Mouse (Mus musculus): ENCODE results near the gene C1qtnf9. TPM values are rescaled to one million over a fixed set of nuclear protein-coding genes. Genes with fewer than 3 reads are reported as not detected.
A peak's percentile ranks its signal among the peaks of the same experiment; 100 is the strongest.

C1qtnf9 gene
- polyA plus RNA-seq, 1 experiment from 2014 or later = not detected

GRCm38 (mm10) chr14:60743681-60744080, 24.3 kb upstream of the C1qtnf9 start:
- no peak overlapping the region for H3K4me2 ChIP-seq (ENCODE audit: low read length)
- no peak for ATAC-seq
- H3K9ac ChIP-seq (replicated peaks; ENCODE audit: low read depth, low read length) = no peak overlapping the region
- H3K27ac ChIP-seq (ENCODE audit: low read length) = no peak overlapping the region
- no peak overlapping the region for H3K4me3 ChIP-seq (replicated peaks; ENCODE audit: low read length)
- 68% methylated on average over 9 of the region's 9 CpGs for WGBS
- H3K4me1 ChIP-seq (replicated peaks; ENCODE audit: control insufficient read depth, insufficient read depth, low read length) = peaks cover 31% of the 10 kb centered on the region
- no peaks in the 10 kb centered on the region; the same call in 1 of the 2 replicates for H3K36me3 ChIP-seq (ENCODE audit: control insufficient read depth, insufficient read depth)
- no peaks in the 10 kb centered on the region for H3K9me3 ChIP-seq (ENCODE audit: control insufficient read depth, low read length)
- H3K27me3 ChIP-seq (replicated peaks; ENCODE audit: control insufficient read depth, insufficient read depth, low read length) = no peaks in the 10 kb centered on the region

- 83% methylated on average over 6 of the region's 6 CpGs for WGBS
- Histone ChIP-seq H3K36me3 (ENCODE audit: control insufficient read depth, insufficient read depth) (no peaks in the 10 kb centered on the region; the same call in 1 of the 2 replicates), H3K27ac (ENCODE audit: low read length) (no peak overlapping the region), H3K9me3 (ENCODE audit: control insufficient read depth, low read length) (no peaks in the 10 kb centered on the region), H3K4me1 (replicated peaks; ENCODE audit: control insufficient read depth, insufficient read depth, low read length) (peaks cover 22% of the 10 kb centered on the region), H3K4me3 (replicated peaks; ENCODE audit: low read length) (no peak overlapping the region), H3K27me3 (replicated peaks; ENCODE audit: control insufficient read depth, insufficient read depth, low read length) (no peaks in the 10 kb centered on the region), H3K9ac (replicated peaks; ENCODE audit: low read depth, low read length) (no peak overlapping the region), H3K4me2 (ENCODE audit: low read length) (no peak overlapping the region)
- no peak for ATAC-seq
Measured at GRCm38 (mm10) chr14:60745201-60745600, 22.7 kb upstream of the C1qtnf9 start.

- ATAC-seq = no peak
- H3K9ac ChIP-seq (replicated peaks; ENCODE audit: low read depth, low read length) = no peak overlapping the region
- H3K4me1 ChIP-seq (replicated peaks; ENCODE audit: control insufficient read depth, insufficient read depth, low read length) = peaks cover 13% of the 10 kb centered on the region
- no peaks in the 10 kb centered on the region; the same call in 1 of the 2 replicates for H3K36me3 ChIP-seq (ENCODE audit: control insufficient read depth, insufficient read depth)
- H3K9me3 ChIP-seq (ENCODE audit: control insufficient read depth, low read length) = no peaks in the 10 kb centered on the region
- H3K4me3 ChIP-seq (replicated peaks; ENCODE audit: low read length) = no peak overlapping the region
- H3K4me2 ChIP-seq (ENCODE audit: low read length) = no peak overlapping the region
- no peak overlapping the region for H3K27ac ChIP-seq (ENCODE audit: low read length)
- 97% methylated on average over 10 of the region's 10 CpGs for WGBS
- no peaks in the 10 kb centered on the region for H3K27me3 ChIP-seq (replicated peaks; ENCODE audit: control insufficient read depth, insufficient read depth, low read length)
Measured at GRCm38 (mm10) chr14:60746141-60746540, 21.8 kb upstream of the C1qtnf9 start.

DNA sequence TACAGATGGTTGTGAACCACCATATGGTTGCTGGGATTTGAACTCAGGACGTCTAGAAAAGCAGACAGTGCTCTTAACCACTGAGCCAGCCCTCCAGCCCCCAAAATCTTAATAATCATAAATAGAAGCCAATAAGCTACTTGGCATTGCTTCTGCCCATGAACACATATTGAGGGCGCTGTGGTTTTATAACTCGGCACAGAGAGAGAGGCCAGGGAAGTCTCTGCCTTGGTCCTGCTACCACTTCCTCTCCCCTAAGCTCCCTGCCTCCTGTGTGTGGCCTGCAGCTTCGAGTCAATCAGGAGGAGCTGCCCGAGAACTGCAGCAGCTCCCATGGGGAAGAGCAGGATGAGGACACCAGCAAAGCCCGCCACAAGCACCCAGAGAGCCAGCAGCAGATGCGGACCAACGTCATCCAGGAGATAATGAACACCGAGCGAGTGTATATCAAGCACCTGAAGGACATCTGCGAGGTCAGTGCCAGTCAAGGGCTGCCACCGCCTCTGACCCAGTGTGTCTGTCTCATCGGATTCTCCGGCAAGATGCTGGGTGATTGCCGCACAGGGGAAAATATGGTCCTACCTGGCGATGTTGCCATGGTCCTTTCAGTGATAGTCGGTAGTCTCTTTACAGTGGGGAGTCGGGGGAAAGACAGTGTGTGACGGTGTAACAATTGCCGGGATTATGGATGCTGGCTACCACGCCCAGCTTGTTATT, 20.6 kb upstream of the C1qtnf9 start:
- no peaks in the 10 kb centered on the region; the same call in 1 of the 2 replicates for H3K36me3 ChIP-seq (ENCODE audit: control insufficient read depth, insufficient read depth)
- peaks cover 1% of the 10 kb centered on the region for H3K4me1 ChIP-seq (replicated peaks; ENCODE audit: control insufficient read depth, insufficient read depth, low read length)
- H3K4me3 ChIP-seq (replicated peaks; ENCODE audit: low read length) = no peak overlapping the region
- no peak overlapping the region for H3K4me2 ChIP-seq (ENCODE audit: low read length)
- no peak for ATAC-seq
- H3K27ac ChIP-seq (ENCODE audit: low read length) = no peak overlapping the region
- no peak overlapping the region for H3K9ac ChIP-seq (replicated peaks; ENCODE audit: low read depth, low read length)
- no peaks in the 10 kb centered on the region for H3K9me3 ChIP-seq (ENCODE audit: control insufficient read depth, low read length)
- H3K27me3 ChIP-seq (replicated peaks; ENCODE audit: control insufficient read depth, insufficient read depth, low read length) = no peaks in the 10 kb centered on the region
- WGBS = 91% methylated on average over 21 of the region's 21 CpGs

DNA sequence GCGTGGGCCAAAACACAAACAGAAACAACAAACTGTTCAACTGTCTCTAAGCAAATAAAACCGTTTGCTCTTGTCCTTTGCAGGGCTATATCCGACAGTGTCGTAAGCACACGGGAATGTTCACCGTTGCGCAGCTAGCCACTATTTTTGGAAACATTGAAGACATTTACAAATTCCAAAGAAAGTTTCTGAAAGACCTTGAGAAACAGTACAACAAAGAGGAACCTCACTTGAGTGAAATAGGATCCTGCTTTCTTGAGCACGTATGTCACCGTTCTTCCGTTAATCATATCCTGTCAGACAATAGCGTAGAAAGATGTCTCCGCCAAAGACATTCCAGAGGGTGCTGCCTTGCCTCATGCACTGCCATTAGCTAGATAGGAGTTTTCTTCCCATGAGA, 18.1 kb upstream of the C1qtnf9 start:
- H3K4me1 ChIP-seq (replicated peaks; ENCODE audit: control insufficient read depth, insufficient read depth, low read length) = peaks cover 14% of the 10 kb centered on the region
- 86% methylated on average over 12 of the region's 12 CpGs for WGBS
- no peaks in the 10 kb centered on the region for H3K9me3 ChIP-seq (ENCODE audit: control insufficient read depth, low read length)
- no peaks in the 10 kb centered on the region; the same call in 1 of the 2 replicates for H3K36me3 ChIP-seq (ENCODE audit: control insufficient read depth, insufficient read depth)
- no peak for ATAC-seq
- no peaks in the 10 kb centered on the region for H3K27me3 ChIP-seq (replicated peaks; ENCODE audit: control insufficient read depth, insufficient read depth, low read length)
- H3K9ac ChIP-seq (replicated peaks; ENCODE audit: low read depth, low read length) = no peak overlapping the region
- no peak overlapping the region for H3K4me3 ChIP-seq (replicated peaks; ENCODE audit: low read length)
- H3K27ac ChIP-seq (ENCODE audit: low read length) = no peak overlapping the region
- no peak overlapping the region for H3K4me2 ChIP-seq (ENCODE audit: low read length)

DNA sequence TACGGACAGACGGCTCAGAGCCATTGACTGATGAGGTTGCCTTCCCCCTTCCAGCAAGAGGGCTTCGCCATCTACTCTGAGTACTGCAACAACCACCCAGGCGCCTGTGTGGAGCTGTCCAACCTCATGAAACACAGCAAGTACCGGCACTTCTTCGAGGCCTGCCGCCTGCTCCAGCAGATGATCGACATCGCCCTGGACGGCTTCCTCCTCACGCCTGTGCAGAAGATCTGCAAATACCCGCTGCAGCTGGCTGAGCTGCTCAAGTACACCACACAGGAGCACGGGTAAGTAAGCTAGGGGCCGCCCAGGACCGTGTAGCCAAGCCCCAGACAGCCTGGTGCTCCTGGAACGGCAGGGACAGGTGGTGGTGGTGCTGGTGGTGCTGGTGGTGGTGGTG, 16.4 kb upstream of the C1qtnf9 start:
- no peak for ATAC-seq
- no peak overlapping the region for H3K4me2 ChIP-seq (ENCODE audit: low read length)
- H3K9me3 ChIP-seq (ENCODE audit: control insufficient read depth, low read length) = no peaks in the 10 kb centered on the region
- no peak overlapping the region for H3K27ac ChIP-seq (ENCODE audit: low read length)
- no peak overlapping the region for H3K9ac ChIP-seq (replicated peaks; ENCODE audit: low read depth, low read length)
- H3K36me3 ChIP-seq (ENCODE audit: control insufficient read depth, insufficient read depth) = no peaks in the 10 kb centered on the region; the same call in 1 of the 2 replicates
- peaks cover 14% of the 10 kb centered on the region for H3K4me1 ChIP-seq (replicated peaks; ENCODE audit: control insufficient read depth, insufficient read depth, low read length)
- H3K27me3 ChIP-seq (replicated peaks; ENCODE audit: control insufficient read depth, insufficient read depth, low read length) = no peaks in the 10 kb centered on the region
- H3K4me3 ChIP-seq (replicated peaks; ENCODE audit: low read length) = no peak overlapping the region
- 95% methylated on average over 16 of the region's 16 CpGs for WGBS

DNA sequence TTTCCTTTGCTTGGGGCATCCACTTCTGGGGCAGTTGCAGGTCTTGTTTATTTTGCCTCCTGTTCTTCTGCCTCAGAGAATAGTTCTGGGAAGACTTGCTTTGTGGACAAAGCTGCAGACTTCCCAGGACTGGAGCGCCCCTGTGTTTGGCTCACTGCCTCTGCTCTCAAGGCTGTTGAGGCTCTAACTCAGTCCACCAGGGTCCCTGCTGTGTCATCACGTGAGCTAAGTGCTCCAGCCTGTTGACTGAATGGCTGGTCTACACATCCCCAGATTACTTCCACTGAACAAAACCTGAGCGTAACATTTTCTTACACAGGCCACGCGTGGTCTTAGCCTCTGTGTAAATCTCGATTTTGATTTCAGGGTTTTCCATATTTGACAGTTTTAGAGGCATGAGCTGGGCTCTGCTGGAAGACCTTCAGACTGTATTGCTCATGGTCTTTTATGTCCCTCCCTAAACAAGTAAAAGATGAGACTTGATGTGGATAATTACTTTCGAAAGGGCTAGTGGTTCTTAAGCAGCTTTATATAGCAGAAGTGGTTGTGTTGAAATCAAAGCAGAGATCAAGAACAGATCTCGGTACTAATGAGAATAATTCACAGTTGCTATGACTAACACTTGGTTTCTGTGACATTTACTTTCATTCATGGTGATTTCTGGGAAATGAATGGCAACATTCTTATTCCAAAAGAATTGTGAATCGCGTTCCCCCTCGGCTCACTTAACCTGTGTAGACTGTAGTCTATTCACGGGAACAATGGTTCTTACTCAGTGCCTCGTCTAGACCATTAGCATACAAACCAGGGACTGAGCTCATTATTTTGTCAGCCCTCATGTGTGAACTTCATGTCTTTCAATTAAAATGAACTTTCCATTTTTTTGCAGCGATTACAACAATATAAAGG, 14.8 kb upstream of the C1qtnf9 start:
- peak; percentile 87 for ATAC-seq
- 0 out of 2 replicates have a peak overlapping the region, but pooled peaks have one; percentile 1 for H3K4me3 ChIP-seq (replicated peaks; ENCODE audit: low read length)
- H3K4me2 ChIP-seq (ENCODE audit: low read length) = peak overlapping the region; percentile 32
- H3K9me3 ChIP-seq (ENCODE audit: control insufficient read depth, low read length) = no peaks in the 10 kb centered on the region
- peaks cover 14% of the 10 kb centered on the region for H3K4me1 ChIP-seq (replicated peaks; ENCODE audit: control insufficient read depth, insufficient read depth, low read length)
- H3K27me3 ChIP-seq (replicated peaks; ENCODE audit: control insufficient read depth, insufficient read depth, low read length) = no peaks in the 10 kb centered on the region
- no peaks in the 10 kb centered on the region for H3K36me3 ChIP-seq (ENCODE audit: control insufficient read depth, insufficient read depth)
- H3K9ac ChIP-seq (replicated peaks; ENCODE audit: low read depth, low read length) = no peak overlapping the region
- peak overlapping the region; percentile 76 for H3K27ac ChIP-seq (ENCODE audit: low read length)
- WGBS = 12% methylated on average over 14 of the region's 14 CpGs

DNA sequence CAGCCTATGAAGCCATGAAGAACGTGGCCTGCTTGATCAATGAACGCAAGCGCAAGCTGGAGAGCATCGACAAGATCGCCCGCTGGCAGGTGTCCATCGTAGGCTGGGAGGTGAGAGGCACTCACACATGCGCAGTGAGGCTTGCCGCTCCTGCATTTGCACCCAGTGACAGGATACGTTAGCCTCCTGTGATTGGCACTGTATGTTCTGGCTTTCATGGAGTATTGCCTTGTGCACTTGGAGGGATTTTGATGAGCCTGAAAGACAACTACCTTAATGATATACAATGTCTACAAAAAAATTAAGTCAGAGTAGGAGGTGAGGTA, 14.2 kb upstream of the C1qtnf9 start:
- H3K9ac ChIP-seq (replicated peaks; ENCODE audit: low read depth, low read length) = no peak overlapping the region
- 20% methylated on average over 10 of the region's 10 CpGs for WGBS
- no peaks in the 10 kb centered on the region for H3K27me3 ChIP-seq (replicated peaks; ENCODE audit: control insufficient read depth, insufficient read depth, low read length)
- peaks cover 14% of the 10 kb centered on the region for H3K4me1 ChIP-seq (replicated peaks; ENCODE audit: control insufficient read depth, insufficient read depth, low read length)
- peak; percentile 73 for ATAC-seq
- no peaks in the 10 kb centered on the region for H3K36me3 ChIP-seq (ENCODE audit: control insufficient read depth, insufficient read depth)
- peak overlapping the region; percentile 76 for H3K27ac ChIP-seq (ENCODE audit: low read length)
- H3K9me3 ChIP-seq (ENCODE audit: control insufficient read depth, low read length) = no peaks in the 10 kb centered on the region
- H3K4me3 ChIP-seq (replicated peaks; ENCODE audit: low read length) = 0 out of 2 replicates have a peak overlapping the region, but pooled peaks have one; percentile 1
- H3K4me2 ChIP-seq (ENCODE audit: low read length) = peak overlapping the region; percentile 32

DNA sequence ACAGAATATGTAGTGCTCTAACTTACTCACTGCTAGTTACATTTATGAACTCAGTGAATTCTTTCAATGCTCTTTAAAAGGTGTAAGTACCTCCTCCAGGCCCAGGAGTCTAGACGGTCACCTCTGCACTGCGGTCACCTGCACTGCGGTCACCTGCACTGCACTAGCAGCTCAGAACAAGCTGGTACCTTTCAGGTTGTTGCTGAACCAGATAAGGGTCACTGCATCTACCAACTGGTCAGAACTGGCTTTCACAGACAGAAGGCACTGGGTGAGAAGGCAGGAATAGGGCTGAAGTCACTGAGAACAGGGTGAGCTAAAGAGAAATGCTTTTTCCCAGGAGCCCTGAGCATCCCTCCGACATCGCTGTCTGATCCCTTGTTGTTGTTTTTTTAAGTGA, 13.3 kb upstream of the C1qtnf9 start:
- ATAC-seq = no peak
- WGBS = 94% methylated on average over 5 of the region's 5 CpGs
- H3K4me2 ChIP-seq (ENCODE audit: low read length) = no peak overlapping the region
- H3K36me3 ChIP-seq (ENCODE audit: control insufficient read depth, insufficient read depth) = no peaks in the 10 kb centered on the region
- H3K4me1 ChIP-seq (replicated peaks; ENCODE audit: control insufficient read depth, insufficient read depth, low read length) = peaks cover 14% of the 10 kb centered on the region
- H3K27ac ChIP-seq (ENCODE audit: low read length) = no peak overlapping the region
- no peak overlapping the region for H3K9ac ChIP-seq (replicated peaks; ENCODE audit: low read depth, low read length)
- no peak overlapping the region for H3K4me3 ChIP-seq (replicated peaks; ENCODE audit: low read length)
- H3K27me3 ChIP-seq (replicated peaks; ENCODE audit: control insufficient read depth, insufficient read depth, low read length) = no peaks in the 10 kb centered on the region
- H3K9me3 ChIP-seq (ENCODE audit: control insufficient read depth, low read length) = no peaks in the 10 kb centered on the region
